Mouse (Mus musculus) myocyte (in vitro differentiated cells): ENCODE measurements around the gene Psmd5.

Source experiments
- POLR2A ChIP-seq: IDR thresholded peaks from one replicate; pipeline ENCODE4 v1.6.1; 2011; ENCODE audit warnings: low read depth, mild to moderate bottlenecking, control low read depth, moderate library complexity; ENCODE audit not compliant: insufficient read length
- POLR2AphosphoS2 ChIP-seq: IDR thresholded peaks from one replicate; pipeline ENCODE4 v1.6.1; 2011; ENCODE audit warnings: low read depth, control low read depth; ENCODE audit not compliant: insufficient read length
- SRF ChIP-seq: IDR thresholded peaks from one replicate; pipeline ENCODE4 v1.6.1; 2011; ENCODE audit warnings: low read depth; ENCODE audit not compliant: control insufficient read depth, insufficient read length

DNA sequence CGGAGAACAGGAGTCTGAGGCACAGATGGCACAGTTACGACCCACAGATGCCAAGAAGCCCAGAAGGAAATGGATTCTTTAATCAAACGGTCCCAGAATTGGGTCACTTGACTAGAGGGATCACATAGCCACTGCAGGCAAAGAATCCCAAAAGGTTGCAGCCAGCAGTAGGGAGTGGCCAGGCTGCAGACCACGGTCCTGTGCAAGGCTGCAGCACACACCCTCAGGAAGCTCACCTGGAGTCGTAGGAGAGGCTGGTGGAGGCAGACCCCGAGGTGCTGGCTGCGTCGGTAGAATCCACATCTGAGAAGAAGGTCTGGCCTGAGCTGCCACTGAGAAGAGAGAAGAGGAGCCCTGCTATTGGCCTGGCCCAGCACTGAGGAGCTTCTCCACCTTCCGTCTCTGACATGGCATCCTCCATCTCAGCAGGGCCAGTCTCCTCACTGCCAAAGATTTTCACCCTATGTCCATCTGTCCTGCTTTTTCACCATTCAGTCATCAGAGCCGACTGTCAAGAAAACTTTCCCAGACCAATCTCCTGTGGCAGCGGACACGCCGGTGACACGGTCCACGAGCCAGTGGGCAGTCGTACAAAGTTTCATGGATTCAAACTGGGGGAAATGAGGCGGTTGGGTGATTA is 22.2 kb upstream of the Psmd5 start:
- TF ChIP-seq POLR2A (no peak), POLR2AphosphoS2 (no peak), SRF (no peak)
